Mouse (Mus musculus): ENCODE data around the gene Cyp4f18.

GRCm38 (mm10) chr8:71968100-71968499, 41.3 kb downstream of the Cyp4f18 start:
- TF ChIP-seq GATA1 (IDR thresholded peaks at IDR 0.05; ENCODE audit: borderline replicate concordance, low read length) (no peak), FLI1 (IDR thresholded peaks at IDR 0.05; ENCODE audit: low read length) (no peak)

All from megakaryocyte, embryonic 14.5 days (primary cell).